Mouse (Mus musculus) lung, embryonic 16.5 days (tissue): ENCODE measurements at regions not wholly inside any gene's neighbourhood (a gene's known extent, or its start where the extent isn't known, plus 50 kb on each side); places are given as distances from the start of the nearest gene placed in this dataset.
"Not testable (repeated sequence)": the region's sequence is repeated elsewhere in the genome, so short reads cannot be mapped to it uniquely, and the experiment has no call there.

ENCODE experiments used
- ATAC-seq: fragments of 200-750 bp; cut with Nextera tagmentation; 2 replicates; pipeline ENCODE4 v1.8.0; 2017; ENCODE audit warnings: low read depth, mild to moderate bottlenecking, moderate library complexity
- H3K27ac ChIP-seq: fragments of 300-500 bp; sonication (generic); 2 replicates; pipeline ENCODE4 v1.5.1; 2014; ENCODE audit warnings: mild to moderate bottlenecking, control low read depth, low read length
- H3K27me3 ChIP-seq: fragments of 300-500 bp; sonication (generic); 2 replicates; pipeline ENCODE4 v1.6.1; 2014; ENCODE audit warnings: low read depth, low read length, mixed read lengths; ENCODE audit not compliant: control insufficient read depth, insufficient read depth
- H3K36me3 ChIP-seq: fragments of 300-500 bp; sonication (generic); 2 replicates; pipeline ENCODE4 v1.6.1; 2014; ENCODE audit warnings: low read length; ENCODE audit not compliant: control insufficient read depth, insufficient read depth
- H3K4me1 ChIP-seq: fragments of 300-500 bp; sonication (generic); replicated peaks from 2 replicates; pipeline ENCODE4 v1.6.1; 2014; ENCODE audit warnings: low read length, mixed read lengths; ENCODE audit not compliant: control insufficient read depth, insufficient read depth
- H3K4me2 ChIP-seq: fragments of 300-500 bp; sonication (generic); 2 replicates; pipeline ENCODE4 v1.6.1; 2014; ENCODE audit warnings: low read depth, low read length, control low read depth
- H3K4me3 ChIP-seq: fragments of 300-500 bp; sonication (generic); 2 replicates; pipeline ENCODE4 v1.5.1; 2014; ENCODE audit warnings: mild to moderate bottlenecking, low read length, control low read depth
- H3K9ac ChIP-seq: fragments of 300-500 bp; sonication (generic); 2 replicates; pipeline ENCODE4 v1.6.1; 2014; ENCODE audit warnings: low read length, control low read depth
- H3K9me3 ChIP-seq: fragments of 300-500 bp; sonication (generic); 2 replicates; pipeline ENCODE4 v1.6.1; 2016; ENCODE audit warnings: low read length; ENCODE audit not compliant: control insufficient read depth
- WGBS: fragments of 180-500 bp; shearing (Covaris S2); extraction: QIAGEN DNeasy Blood & Tissue Kit; methylation state at CpG from one replicate; pipeline ENCODE4 v1.1.7; 2014; 5-methylcytosine and 5-hydroxymethylcytosine counted together

- H3K36me3 ChIP-seq, result no peaks in the 10 kb centered on the region
Observed at GRCm38 (mm10) chr19:35639945-35640344, 417.4 kb downstream of the Htr7 start.

DNA sequence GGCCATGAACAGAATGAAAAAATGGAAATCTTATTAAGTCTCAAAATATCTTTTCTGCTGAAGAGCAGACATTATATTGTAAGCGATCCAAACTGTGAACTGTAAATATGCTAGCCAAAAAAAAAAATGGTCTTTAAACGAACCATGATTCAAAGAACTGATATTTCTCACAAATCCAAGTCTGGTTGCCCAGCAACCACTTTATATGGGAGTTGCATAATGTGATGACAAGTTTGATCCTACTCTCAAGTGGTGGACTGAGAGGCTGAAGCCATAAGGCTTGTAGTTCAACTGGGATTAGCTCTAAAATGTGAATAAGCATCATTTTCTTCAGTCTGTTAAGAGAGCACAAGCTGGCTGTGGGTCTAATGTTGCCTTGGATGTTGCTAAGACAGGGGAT is 435.5 kb downstream of the Htr7 start:
- Histone ChIP-seq H3K27me3 (no peaks in the 10 kb centered on the region), H3K9ac (no peak overlapping the region), H3K4me2 (no peak overlapping the region), H3K9me3 (no peaks in the 10 kb centered on the region), H3K4me3 (no peak overlapping the region), H3K4me1 (no peaks in the 10 kb centered on the region), H3K36me3 (no peaks in the 10 kb centered on the region), H3K27ac (no peak overlapping the region)
- ATAC-seq, result no peak
- 56% methylated on average over 2 of the region's 2 CpGs for WGBS

More at GRCm38 (mm10) chr19:35639945-35640344, 417.4 kb downstream of the Htr7 start:
- H3K27me3 ChIP-seq, result no peaks in the 10 kb centered on the region
- WGBS, result 68% methylated on average over 3 of the region's 3 CpGs
- no peaks in the 10 kb centered on the region for H3K4me1 ChIP-seq
- no peak overlapping the region for H3K27ac ChIP-seq
- no peaks in the 10 kb centered on the region for H3K9me3 ChIP-seq
- H3K4me3 ChIP-seq, result no peak overlapping the region
- no peak for ATAC-seq
- H3K9ac ChIP-seq, result no peak overlapping the region
- H3K4me2 ChIP-seq, result no peak overlapping the region

- no peak overlapping the region for H3K4me2 ChIP-seq
- no peak overlapping the region for H3K9ac ChIP-seq
- H3K9me3 ChIP-seq, result no peaks in the 10 kb centered on the region
- H3K27ac ChIP-seq, result no peak overlapping the region
- H3K36me3 ChIP-seq, result no peaks in the 10 kb centered on the region
- no peaks in the 10 kb centered on the region for H3K27me3 ChIP-seq
- no peak for ATAC-seq
- no peak overlapping the region for H3K4me3 ChIP-seq
- no peaks in the 10 kb centered on the region for H3K4me1 ChIP-seq
Observed at GRCm38 (mm10) chr19:35595384-35595783, 461.9 kb downstream of the Htr7 start.

DNA sequence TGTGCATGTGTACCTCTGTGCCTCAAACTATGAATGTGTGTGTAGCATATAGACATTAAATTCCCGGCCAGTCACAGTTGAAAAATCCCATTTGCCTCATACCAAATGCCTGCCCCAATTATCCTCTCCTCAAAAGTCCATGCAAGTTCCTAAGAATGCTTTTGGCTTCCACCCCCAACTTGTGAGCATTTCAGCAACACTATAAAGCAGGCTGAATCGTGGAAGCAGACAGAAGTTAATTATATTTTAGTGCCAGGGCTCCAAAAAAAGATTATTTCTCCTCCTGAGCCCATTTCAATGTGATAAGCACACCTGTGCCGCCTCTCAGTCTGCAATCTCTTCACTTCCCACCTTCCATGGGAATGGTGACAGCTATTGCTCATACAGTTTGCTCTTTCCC is 481.3 kb downstream of the Htr7 start:
- no peak for ATAC-seq
- Histone ChIP-seq H3K4me1 (no peaks in the 10 kb centered on the region), H3K36me3 (no peaks in the 10 kb centered on the region), H3K27ac (no peak overlapping the region), H3K27me3 (no peaks in the 10 kb centered on the region), H3K9ac (no peak overlapping the region), H3K4me2 (no peak overlapping the region), H3K9me3 (no peaks in the 10 kb centered on the region), H3K4me3 (no peak overlapping the region)
- 56% methylated on average over 3 of the region's 3 CpGs for WGBS

GRCm38 (mm10) chr19:35549381-35549780 is 507.9 kb downstream of the Htr7 start:
- Histone ChIP-seq H3K36me3 (no peaks in the 10 kb centered on the region), H3K27me3 (no peaks in the 10 kb centered on the region), H3K4me3 (no peak overlapping the region), H3K9me3 (no peaks in the 10 kb centered on the region), H3K27ac (no peak overlapping the region), H3K9ac (no peak overlapping the region), H3K4me2 (no peak overlapping the region), H3K4me1 (no peaks in the 10 kb centered on the region)
- WGBS, result 66% methylated on average over 3 of the region's 3 CpGs
- no peak for ATAC-seq

- no peaks in the 10 kb centered on the region for H3K4me1 ChIP-seq
- no peaks in the 10 kb centered on the region for H3K27me3 ChIP-seq
- WGBS, result 65% methylated on average over 2 of the region's 2 CpGs
- no peak overlapping the region for H3K27ac ChIP-seq
- no peak overlapping the region for H3K4me3 ChIP-seq
- no peak overlapping the region for H3K4me2 ChIP-seq
- no peaks in the 10 kb centered on the region for H3K36me3 ChIP-seq
- ATAC-seq, result no peak
- H3K9me3 ChIP-seq, result no peaks in the 10 kb centered on the region
- no peak overlapping the region for H3K9ac ChIP-seq
Observed at GRCm38 (mm10) chr19:35536816-35537215, 520.5 kb downstream of the Htr7 start.

- no peak overlapping the region for H3K27ac ChIP-seq
- H3K4me1 ChIP-seq, result no peaks in the 10 kb centered on the region
- no peak for ATAC-seq
- H3K9ac ChIP-seq, result no peak overlapping the region
- no peaks in the 10 kb centered on the region for H3K27me3 ChIP-seq
- H3K36me3 ChIP-seq, result no peaks in the 10 kb centered on the region
- no peaks in the 10 kb centered on the region for H3K9me3 ChIP-seq
- no peak overlapping the region for H3K4me2 ChIP-seq
- WGBS, result 35% methylated on average over 1 of the region's 1 CpGs
- no peak overlapping the region for H3K4me3 ChIP-seq
Observed at GRCm38 (mm10) chr19:35529276-35529675, 528.0 kb downstream of the Htr7 start.

- peak; percentile 45 for ATAC-seq
- no peaks in the 10 kb centered on the region for H3K4me1 ChIP-seq
- H3K9me3 ChIP-seq, result no peaks in the 10 kb centered on the region
- no peaks in the 10 kb centered on the region for H3K27me3 ChIP-seq
- H3K27ac ChIP-seq, result no peak overlapping the region
- no peak overlapping the region for H3K4me3 ChIP-seq
- no peak overlapping the region for H3K9ac ChIP-seq
- WGBS, result 46% methylated on average over 4 of the region's 4 CpGs
- H3K4me2 ChIP-seq, result no peak overlapping the region
- no peaks in the 10 kb centered on the region for H3K36me3 ChIP-seq
Observed at GRCm38 (mm10) chr19:35493721-35494120, 563.6 kb downstream of the Htr7 start.

- no peak overlapping the region for H3K4me2 ChIP-seq
- H3K36me3 ChIP-seq, result no peaks in the 10 kb centered on the region
- H3K27me3 ChIP-seq, result no peaks in the 10 kb centered on the region
- no peaks in the 10 kb centered on the region for H3K9me3 ChIP-seq
- no peak overlapping the region for H3K27ac ChIP-seq
- 83% methylated on average over 8 of the region's 8 CpGs for WGBS
- no peak for ATAC-seq
- no peaks in the 10 kb centered on the region for H3K4me1 ChIP-seq
- H3K4me3 ChIP-seq, result no peak overlapping the region
- no peak overlapping the region for H3K9ac ChIP-seq
Observed at GRCm38 (mm10) chr19:35491354-35491753, 566.0 kb downstream of the Htr7 start.

- ATAC-seq, H3K9ac ChIP-seq, H3K4me3 ChIP-seq, H3K27ac ChIP-seq, H3K27me3 ChIP-seq, H3K4me2 ChIP-seq, H3K36me3 ChIP-seq, H3K9me3 ChIP-seq, H3K4me1 ChIP-seq: not testable (repeated sequence)
- 85% methylated on average over 2 of the region's 2 CpGs for WGBS
Observed at GRCm38 (mm10) chr19:35485616-35486015, 563.5 kb downstream of the Kif20b start.
